Mouse (Mus musculus) left cerebral cortex, adult 11 months (tissue): ENCODE measurements around the gene Tlr4.

ENCODE experiments used
- DNase-seq: peaks from one replicate; pipeline ENCODE4 v3.0.0; 2022; ENCODE audit warnings: low spot score

Gene Tlr4

DNA sequence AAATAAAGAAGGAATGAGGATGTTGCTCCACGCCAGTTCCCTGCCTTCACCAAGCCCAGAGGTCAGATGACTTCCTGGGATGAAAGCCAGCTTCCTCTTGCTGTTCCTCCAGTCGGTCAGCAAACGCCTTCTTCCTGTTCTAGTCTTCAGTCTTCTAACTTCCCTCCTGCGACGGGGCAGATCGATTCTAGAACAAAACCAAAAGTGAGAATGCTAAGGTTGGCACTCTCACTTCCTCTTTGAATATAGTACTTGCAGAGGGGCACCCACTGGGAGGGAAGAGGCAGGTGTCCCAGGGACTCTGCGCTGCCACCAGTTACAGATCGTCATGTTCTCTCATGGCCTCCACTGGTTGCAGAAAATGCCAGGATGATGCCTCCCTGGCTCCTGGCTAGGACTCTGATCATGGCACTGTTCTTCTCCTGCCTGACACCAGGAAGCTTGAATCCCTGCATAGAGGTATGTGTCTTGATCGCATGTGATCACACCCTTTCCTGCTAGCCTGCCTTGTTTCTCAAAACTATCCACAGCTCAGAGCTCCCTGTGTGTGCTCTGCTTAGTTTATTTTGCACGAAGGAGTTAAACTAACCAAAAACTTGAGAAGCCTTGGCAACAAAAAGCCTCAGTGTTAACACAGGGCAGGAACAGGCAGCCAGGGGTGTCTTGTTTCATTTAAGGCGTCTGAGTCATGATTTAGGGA, at the start of gene Tlr4:
TSS of gene Tlr4 (plus strand) at position 122 of the 700 bp plus-strand sequence.
- DNase-seq: peak; percentile 27

DNA sequence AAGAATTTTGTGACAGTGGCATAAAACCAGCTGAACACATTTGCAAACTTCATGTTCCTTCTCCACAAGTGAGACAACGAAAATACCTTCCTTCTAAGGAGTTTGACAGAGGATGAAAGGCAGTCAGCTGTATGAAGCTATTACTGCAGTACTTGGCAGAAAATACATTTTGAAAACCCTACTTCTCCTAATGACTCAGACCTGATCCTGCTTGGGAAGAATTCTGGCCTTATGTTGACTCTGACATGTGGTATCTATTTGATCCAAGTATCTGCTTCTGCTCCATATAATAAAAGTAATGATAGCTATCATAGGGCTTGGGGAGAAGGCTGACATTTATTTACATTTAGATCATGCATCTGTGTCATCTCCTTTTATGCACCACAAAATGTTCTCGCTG, 33.1 kb upstream of the Tlr4 start:
- DNase-seq: no peak

DNA sequence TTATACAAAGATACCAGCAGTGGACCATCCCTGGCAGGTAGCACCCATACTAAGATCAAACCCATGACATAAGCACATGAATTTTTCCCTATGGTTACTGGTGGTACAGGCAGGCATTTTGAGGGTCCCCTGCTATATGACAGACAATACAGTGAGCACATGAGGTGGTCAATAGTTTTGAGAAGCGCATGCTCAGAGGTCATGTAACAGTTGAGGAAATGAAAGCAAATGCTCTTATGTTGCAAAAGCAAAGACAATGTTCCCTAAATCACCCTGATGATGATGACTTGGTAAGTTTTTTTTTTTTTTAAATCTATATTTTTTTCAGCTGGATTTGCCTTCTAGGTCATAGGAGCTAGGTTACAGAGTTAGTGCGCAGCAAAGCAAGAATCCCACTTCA, 30.7 kb upstream of the Tlr4 start:
- DNase-seq: no peak

DNA sequence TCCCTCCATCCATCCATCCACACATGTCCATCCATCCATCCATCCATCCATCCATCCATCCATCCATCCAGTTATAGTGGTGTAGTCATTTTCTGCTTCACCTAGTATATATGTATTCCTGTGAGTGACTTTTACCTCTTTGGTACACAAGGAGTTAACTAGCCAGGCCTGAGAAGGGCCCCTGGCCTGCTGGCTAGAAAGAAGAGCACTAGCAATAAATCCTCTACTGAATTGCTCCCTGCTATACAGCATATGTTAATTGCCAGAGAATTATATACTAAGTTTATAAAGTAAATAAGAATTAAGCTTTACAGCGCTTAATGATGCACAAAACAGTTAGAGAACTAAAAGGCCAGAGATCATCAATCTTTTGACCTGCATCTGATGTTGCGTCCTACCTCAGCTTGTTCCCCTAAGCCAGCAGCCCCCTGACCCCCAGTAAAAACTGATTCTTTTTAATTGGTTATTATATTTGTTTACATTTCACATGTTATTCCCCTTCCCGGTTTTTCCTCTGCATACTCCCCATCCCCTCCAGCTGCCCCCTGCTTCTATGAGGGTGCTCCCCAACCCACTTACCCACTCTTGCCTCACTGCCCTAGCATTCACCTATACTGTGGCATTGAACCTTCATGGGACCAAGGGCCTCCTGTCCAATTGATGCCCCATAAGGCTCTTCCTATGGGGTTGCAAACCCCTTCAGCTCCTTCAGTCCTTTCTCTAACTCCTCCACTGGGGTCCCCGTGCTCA, 22.7 kb upstream of the Tlr4 start:
- DNase-seq: no peak

DNA sequence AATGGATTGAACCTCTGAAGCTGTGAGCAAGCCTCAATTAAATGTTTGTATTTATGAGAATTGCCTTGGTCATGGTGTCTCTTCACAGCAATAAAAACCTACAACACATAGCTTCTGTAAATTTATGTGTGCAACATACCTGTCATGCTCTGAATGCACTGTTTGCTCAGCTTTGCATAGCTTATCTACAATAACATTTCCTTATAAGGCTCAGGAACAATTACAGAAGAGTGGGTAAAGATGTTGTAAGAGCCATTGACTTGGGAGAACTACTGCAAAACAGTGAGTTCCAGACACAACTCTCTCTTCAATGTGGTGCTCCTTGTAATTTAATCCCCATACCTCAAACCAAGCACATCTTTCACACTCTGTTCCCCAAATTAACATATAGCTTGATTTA, 21.6 kb upstream of the Tlr4 start:
- DNase-seq: no peak

DNA sequence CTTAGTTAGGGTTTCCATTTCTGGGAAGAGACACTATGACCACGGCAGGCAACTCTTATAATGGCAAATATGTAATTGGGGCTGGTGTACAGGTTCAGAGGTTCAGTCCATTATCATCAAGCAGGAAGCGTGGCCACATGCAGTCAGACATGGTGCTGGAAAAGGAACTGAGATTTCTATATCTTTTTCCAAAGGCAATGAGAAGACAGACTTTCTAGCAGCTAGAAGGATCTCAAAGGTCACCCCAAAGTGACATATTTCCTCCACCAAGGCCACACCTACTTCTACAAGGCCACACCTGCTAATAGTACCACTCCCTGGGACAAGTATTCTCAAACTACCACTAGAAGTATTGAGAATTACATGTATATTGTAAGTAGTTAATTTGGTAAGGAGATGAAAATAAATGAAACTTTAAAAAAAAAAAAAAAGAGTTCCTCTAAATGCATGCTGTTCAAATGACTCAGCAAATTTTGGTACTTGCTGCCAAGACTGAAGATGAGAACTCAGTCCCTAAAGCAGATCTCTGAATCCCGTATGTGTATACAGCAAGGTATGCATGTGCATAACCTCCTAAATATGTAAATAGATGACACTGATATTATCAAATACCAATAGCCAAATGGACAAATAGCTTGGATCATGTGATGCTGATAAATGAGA, 10.9 kb upstream of the Tlr4 start:
- no peak for DNase-seq

DNA sequence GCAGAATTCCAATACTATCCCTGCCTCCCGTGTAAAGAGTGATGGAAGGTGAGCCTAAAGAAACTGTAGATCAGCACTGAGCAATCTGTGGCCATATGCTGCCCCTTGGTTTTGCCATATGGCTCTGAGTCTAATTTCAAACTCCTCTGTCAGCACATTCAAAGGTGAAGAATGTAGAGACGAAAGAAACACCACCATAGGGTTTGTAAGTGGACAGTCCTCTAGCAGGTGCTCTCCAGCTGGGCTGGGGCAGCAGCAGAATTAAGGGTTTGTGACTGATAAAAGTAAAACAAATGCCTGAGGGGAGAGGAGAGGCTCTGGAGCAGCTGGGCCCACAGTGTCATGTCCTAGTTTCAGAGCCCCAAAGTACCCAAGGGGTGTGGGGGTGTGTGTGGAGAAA, 6.2 kb upstream of the Tlr4 start:
- DNase-seq: no peak

DNA sequence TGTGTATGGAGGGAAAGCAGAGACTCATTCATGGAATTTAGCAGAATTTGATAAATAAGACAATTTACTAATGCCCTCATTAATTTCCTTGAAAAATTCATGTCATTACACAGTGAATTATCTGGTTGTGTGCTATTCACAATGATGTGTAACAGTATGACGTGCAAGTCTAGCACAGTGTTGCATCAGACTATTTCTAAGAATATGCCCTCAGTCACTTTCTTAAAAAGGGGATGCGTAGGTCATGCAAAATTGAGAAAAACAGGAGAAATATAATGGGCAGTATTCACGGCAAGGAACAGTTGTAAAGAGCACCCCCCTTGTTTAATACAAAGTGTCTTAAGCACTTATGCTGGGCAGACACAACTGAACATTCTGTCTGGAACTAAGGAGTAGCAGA, 5.6 kb upstream of the Tlr4 start:
- no peak for DNase-seq

DNA sequence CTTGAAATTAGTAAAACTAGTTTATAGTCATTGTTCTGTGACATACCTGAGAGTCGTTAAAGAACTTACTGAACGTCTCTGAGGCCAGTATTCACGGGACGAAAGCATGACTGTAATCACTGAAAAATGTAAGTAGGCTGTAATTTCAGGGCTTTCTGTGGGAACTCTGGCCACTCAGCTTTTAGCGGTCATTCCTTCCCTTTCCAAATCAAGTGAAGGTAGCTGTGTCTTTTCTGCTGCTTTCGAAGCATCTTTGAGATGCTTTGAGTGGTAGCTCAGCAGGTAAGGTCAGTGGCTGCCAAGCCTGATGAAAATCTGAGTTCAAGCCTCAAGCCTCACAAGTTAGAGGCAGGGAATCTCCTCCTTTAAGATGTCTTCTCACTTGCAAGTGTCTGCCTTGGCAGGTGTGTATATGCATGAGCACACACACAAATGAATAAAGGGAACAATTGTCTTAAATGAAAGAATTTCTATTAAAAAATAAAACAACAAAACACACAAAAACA, 832 bp downstream of the Tlr4 start:
- no peak for DNase-seq

DNA sequence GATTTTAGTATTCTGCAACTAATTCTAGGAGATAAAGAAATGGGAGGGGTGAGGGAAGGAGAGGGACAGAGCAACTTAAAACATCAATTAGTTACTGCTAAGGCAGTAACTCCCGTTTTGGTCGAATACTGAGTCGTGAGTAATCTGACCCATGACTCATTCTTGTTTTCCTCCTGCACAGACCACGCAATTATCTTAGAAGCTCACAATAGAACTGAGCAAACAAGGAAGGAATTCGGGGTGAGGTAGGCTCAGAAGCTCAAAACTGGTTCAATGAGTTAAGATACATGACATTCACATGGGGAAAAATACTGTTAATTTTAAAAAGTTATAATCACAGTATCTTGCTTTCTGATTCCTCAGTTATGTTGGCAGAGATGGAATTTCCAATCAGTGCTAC, 1.3 kb downstream of the Tlr4 start:
- no peak for DNase-seq

DNA sequence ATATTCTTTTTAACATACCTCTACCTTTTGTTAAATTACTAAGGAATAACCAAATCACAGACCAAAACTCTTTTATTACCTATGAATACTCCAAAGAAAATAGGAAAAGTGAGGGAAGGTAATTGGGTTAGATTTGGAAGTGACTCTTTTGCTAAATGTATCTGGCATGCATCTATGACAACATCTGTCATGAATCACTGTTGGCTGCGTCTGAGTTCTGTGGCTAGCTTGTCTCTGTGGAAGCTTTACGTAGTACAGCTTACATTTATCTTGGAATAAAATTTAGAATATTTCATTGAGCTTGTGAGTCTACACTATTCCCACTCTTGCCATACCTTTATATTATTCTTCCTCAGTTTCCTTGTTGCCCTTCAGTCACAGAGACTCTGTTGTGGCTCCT, 10.7 kb downstream of the Tlr4 start:
- DNase-seq: no peak

DNA sequence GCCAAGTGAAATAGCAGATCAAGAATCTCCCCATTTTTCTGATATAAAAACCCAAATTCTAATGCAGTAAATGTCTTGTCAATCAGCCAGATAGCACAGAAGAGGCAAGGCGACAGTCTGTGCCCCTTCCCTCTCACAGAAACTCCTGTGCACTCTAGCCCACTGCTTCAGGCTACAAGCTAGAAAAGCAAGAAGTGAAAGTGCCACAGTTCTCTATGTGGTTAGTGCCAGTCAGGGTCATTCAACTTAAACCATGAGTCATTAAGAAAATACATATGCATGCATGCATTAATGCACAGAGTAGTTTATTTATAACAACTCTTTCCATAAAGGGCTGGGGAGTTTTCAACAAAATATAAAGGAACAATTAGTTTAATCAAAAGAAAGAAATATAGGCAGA, 15.9 kb downstream of the Tlr4 start:
- DNase-seq: no peak

DNA sequence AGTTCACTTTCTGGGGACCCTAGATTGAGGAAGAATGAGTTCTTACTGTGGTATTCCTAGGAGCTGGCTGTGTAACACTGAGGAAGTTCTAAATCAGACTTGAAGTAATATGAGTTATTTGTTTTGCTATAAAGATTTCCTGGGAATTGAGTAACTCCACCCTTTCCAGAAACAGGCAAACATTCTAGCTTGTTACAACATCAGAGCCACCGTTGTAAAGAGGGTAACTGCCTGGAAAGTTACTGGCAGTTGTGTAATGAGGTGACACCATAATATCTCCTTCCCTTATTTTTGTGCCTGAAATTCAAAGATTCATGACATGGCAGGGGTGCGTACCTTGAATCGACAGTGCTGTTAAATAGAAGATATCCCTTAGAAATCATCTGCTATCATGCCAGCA, 24.6 kb downstream of the Tlr4 start:
- no peak for DNase-seq

DNA sequence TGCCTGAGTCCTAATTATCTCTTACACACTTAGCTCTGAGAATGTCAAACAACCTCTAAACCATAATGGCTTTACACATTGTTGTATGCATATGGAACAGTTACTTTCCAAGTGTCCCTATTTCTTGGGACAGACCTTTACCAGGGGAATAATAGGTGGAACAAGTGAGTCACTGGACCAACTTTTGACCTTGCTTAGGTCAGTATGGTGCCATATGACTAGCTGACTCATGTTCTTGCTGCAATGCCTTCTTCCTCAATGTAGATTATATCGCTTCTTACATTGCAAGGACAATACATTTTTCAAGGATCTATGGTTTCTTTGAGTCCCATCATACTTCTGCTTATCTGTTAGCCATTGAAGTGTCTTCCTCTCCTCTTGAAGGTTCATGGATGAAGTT, 29.6 kb downstream of the Tlr4 start:
- DNase-seq: no peak

DNA sequence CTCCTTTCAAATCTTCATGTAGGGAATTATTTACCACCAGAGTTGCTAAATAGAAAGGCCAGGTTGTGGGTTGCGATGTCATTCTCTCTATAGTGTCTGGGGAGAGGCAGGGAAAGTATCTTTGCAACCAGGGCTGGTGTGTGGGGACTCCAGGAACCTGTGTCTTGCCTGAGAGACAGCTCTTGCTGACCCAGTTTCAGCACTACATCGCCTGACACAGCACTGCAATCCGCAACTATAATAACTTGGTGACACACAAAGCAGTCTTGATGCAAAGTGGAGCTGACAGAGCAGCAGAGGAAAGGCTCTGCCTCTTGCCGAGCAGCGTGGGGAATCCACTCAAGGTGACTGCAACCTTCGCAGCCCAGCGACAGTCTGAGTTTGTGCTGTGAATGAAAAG, 42.5 kb downstream of the Tlr4 start:
- DNase-seq: no peak

DNA sequence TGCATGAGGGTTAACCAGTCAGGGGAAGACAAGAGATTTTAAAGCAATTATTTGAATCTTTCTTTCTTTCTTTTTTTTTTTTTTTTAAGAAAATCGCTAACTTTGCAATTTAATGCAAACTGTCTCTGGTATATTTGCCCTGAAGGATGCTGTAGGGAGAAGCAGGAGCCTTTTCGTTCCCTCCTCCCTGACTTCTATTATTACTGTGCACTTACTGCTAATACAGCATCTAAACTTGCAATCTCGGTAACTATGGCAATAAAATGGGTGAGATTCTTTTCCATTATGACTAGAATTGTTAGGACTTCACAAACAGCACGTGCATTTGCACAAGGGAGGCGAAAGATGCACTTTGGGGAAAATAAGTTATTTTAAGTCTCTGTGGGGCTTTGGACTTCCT, 44.6 kb downstream of the Tlr4 start:
- no peak for DNase-seq

DNA sequence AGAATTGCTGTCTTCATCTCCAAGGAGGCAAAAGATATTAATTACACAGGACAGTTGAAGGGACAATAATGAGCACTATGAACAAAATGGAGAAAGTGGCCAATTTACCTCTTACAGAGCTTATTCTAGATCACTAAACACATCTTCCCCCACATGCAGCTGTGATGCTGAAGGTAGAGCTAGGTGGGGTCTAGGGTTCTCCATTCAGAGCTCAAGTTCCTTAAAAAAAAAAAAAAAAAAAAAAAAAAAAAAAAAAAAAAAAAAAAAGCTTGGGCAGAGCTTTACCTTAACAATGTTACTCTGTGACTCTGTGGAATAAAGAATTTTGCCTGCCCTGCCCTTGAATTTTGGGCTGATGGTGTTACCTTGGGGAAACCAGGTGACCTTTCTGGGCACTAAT, 46.0 kb downstream of the Tlr4 start:
- DNase-seq: no peak

DNA sequence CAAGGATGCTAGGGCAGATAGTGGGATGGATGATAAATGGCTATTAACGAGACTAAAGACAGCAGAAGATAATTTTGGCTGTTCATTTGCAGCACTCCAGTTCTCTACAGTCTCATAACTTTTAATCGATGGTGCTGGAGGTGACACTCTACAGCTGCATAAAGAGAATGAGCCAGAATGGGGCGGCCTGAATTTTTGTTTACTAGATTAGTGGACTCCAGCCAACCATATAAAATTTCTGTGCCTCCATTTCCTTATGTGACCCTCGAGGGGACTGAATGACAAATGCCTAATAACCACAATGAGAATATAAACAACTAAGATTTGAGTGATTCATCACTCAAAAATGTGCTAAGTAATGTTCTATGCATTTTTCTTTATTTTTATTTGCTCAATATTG, 48.4 kb downstream of the Tlr4 start:
- DNase-seq: no peak

DNA sequence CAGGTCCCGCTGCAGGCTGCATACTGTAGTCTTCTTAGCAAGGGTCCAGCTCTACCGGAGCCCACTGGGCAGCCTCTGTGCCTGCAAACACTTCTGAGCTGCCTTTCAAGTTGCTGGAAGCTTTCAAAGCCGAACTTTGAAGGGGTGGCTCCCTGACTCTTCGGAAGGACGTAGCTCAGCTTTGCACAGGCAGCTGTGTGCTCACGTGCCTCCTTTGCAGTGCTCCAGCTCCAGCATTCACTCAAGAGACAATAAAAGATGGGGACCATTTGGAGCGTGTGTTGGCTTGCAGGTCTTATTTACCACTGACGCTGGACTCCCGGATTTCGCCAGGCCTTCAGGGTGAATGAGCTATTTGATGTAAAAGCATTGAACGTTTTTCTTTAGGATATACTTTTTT, 50.2 kb downstream of the Tlr4 start:
- DNase-seq: no peak

DNA sequence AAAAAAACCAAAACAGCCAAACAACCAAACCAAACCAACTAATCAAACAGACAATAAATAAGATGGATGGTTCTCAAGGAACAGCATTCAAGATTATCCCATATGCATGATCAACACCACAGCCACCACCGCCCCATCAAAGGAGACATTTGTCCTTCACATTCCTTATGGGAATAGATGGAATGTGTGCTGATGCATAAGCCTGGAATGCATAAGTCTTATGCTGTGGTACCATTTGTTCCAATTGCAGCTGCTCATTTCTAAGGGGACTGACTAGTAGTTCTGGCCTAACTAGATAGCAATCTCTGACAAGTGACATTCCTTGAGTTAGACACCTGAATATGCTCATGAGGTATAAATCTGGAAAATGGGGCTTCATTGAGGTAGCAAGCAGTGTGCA, 54.1 kb downstream of the Tlr4 start:
- DNase-seq: no peak

DNA sequence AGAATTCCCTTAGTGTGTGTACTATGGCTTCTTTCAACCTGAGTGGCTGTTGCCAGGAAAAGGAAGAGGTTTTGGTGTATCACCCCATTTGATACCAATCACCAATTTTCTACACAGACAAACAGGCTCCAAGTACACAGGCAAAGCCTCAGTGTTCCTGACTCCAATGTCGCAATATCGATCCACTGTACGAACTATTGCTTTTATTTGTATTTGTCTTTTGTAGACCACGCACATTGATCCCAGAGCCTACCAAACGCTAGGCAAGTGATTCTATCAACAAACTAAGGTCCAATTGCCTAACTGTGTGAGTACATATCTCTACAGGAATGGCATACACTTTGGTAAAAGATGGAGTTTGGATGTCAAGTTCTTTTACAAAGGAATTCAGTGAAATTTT, 55.9 kb downstream of the Tlr4 start:
- no peak for DNase-seq

DNA sequence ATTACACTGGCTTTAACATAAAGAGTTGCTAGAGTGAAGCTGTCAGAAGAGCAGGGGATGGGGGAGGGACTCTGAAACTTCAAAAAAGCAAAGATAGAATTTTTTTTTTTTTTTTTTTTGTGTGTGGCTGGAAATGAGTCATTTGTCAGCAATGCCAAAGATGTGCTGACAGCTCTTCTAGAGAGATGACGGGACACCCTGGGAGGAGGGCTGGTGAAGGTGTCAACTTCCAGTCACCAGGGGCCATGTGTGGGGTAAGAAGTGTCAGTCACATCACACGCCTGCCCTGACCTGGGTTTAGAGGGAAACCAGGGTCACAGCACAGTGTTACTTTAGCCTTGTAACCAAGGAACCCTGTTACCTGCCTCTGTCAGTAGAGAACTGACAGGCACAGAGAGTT, 67.2 kb downstream of the Tlr4 start:
- peak; percentile 23 for DNase-seq

DNA sequence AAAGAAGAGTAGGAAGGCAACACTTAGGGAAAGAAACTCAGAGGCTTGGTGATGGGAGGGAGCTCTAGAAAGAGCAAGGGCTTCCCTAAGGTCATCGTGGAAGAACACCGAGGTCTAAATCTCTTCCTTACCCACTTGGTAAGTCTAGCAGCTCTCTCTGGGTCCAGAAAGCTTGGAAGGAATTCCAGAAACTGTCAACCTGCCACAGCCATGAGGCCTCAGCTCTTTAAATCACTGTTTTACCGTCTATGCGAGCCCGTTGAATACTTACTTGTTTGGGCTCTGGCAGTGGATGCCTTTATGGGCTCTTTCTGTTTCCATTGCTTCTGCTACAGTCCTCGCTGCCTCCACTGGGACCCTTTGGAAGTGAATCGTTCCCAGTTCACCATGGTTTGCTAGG, 67.6 kb downstream of the Tlr4 start:
- no peak for DNase-seq
